Mouse (Mus musculus) right cerebral cortex, adult 18-20 months (tissue): ENCODE data around the gene Casp8ap2.

Experiments
- DNase-seq: peaks from one replicate; pipeline ENCODE4 v3.0.0; 2022; ENCODE audit warnings: mixed read lengths

Casp8ap2 gene

DNA sequence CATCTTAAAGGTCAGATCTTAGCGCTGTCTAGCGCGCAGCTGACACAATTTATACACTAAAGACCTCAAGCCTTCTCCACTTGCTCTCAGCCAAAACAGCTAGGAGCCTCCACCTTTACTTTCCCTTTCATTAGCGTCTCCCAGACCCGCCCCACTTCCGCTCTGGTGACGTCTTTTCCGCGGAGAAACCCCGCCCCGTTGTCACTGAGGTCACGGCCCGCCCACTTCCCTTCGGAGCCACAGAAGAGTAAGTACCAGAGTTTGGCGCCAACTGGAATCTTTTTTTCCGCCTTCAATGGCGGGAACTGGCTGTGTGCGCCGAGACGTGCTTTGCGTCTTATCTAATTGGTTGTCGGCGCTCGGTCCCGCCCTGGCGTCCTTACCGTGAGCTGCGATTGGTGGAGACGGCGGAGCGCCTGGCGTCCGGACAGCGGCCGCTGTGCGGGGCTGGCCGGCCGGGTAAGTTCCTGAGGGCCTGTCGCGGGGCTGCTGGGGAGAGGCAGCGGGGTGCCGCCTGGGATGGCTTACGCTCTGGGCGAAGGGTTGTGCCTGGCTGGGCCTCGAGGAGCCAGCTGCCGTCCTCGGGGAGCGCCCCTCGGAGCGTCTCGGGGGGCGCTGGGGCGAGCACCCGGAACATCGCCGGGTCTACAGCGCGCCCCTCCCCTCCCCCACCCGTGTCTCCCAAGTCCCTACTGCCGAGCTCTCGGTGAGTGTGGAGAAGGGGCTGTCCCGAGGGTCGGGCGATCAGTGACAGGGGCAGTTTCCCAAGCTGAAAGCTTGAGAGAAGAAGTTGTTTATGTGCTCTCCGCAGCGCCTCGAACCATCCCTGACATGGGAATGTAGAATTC is at the start of gene Casp8ap2:
Gene Casp8ap2, plus strand, starts transcription at position 418 of the 848 bp plus-strand sequence.
- peak; percentile 99 for DNase-seq

DNA sequence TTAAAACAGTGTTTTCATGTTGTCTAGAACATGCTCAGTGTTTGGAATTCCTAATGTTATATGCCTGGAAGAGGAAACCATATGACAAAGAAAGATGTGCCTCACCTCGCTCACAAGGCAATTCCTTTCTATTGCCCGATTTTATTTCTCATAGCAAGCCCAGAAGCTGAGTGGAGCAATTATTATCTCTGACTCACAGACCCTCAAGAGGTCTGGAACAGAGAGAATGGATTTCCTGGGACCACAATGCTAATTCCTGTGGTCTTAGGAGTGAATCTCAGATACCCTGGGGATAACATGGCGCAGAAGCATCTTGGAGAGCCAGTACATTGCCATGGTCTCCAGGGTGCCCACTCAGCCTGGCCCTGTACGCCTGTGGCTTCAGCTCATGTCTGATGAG is 46.2 kb upstream of the Casp8ap2 start:
- no peak for DNase-seq

DNA sequence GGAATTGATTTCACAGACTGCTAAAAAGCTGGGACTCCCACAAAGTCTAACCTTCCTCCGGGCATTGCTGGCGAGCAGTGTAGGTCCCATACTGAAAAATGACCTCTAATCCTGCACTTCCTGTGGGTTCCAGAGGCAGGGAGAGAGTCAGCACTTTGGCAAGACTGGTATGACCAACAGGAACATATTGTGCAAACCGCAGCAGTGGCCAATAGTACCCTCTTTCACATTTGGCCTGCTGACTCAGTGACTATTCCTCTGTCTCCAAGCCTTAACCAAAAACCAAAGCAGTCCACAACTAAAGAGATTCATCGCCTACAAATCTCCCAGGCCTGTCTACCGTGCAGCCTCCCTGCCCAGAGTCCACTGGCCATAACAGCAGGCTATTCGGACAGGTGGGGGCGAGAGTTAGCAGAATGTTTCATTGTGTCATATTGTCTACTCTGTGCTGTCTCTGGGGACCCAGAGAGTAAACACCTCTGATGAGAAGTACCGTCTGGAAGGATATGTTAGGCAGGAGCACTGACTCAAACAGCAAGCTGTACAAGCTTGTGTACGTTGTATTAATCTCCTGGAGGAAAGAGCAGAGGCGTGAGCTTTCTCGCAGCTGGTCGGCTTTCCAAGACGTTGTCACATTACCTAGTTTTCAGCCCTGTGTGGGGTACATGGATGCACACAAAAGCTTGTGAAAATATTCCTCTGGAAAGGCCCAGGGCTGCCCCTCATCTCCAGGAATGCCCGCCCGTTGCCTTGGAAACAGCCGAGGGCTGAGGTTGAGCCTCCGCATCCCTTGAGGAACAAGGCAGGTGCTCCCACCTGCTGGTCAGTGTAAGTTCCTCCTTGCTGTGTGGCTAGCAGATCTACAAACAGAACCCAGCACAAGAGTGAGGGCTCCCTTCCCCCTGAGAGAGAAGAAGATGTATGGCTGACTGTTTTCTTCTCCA is 45.0 kb upstream of the Casp8ap2 start:
- DNase-seq = peak; percentile 34

DNA sequence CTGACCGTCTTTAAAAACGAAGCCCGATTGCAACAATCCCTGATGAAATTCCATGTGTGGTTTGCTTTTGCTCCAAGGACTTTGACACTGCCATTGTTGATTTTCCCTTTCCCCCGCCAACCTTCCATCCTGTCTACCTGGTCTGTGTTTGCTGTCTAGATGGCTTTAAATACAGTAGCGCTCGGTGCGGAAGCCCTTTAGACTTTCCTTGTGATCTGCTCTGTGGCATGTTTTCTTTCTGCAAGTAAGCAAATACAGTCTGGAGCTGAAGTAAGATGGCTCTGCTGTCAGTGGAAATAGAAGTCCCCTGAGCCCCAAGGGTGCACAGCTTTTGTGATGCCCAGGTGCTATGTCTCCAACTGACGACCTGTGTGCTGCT is 44.3 kb upstream of the Casp8ap2 start:
- DNase-seq = no peak

DNA sequence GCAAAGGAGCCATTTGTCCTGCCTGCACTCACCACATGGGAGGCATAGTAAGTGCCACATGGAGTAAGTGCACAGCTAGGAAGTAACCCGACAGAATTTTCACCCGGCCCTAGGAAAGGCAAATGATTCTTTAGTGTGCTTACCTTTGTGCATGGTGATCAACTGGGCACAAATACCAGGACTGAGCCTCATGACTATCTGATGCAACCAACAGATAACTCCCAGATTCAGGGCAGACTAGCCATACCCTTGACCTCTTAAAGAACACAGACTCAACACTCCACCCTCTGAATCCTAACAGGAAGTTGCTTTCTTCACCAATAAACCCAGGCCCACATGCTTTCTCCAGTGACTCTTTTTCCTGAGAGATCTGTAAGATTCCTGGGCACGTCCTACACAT is 43.8 kb upstream of the Casp8ap2 start:
- no peak for DNase-seq

DNA sequence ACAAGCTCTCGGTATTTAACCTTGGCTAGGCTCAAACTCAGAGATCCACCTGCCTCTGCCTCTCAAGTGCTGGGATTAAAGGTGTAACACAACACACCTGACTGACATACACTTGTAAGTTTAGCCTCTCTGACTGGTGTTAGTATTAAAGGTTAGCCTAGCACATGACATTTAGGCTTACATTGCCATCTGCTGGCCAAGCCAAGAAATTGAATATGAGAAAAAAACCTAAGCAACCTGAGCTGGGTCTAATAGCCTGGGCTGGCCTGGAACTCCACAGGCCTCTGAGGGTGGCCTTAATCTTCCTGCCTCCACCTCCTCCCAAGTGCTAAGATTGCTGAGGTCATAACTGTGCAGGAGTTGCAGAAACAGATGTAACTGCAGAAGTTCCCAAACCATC is 43.1 kb upstream of the Casp8ap2 start:
- peak; percentile 40 for DNase-seq

DNA sequence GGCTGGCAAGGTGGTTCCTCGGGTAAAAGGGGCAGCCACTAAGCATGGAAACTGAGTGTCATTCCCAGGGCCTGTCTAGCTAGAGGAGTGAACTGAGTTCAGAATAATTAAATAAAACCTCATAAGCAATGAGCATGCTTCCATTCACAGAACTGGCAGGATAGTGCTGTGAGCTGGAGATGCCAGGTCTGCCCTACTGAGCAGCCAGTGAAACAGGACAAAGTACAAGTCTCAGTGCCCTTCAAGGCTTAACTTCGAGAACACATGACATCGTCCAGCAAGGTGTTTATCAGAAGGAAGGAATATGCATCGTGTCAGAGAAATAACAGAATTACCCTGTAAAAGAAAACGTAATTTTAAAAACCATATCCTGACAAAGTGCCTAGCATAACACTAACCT is 41.7 kb upstream of the Casp8ap2 start:
- no peak for DNase-seq

DNA sequence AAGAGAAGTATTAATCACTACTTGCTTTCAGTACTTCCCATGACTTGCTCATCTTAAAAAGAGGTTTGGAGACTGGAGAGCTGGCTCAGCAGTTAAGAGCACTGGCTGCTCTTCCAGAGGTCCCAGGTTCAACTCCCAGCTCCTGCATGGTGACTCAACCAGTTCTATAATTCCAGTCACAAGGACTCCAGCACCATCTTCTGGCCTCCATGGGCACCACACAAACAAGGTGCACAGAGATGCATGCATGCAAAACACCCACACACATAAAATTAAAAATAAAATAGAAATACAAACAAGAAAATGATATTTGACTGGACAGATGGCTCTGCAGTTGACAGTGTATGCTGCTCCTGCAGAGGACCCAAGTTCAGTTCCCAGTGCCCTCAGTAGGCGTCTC is 40.6 kb upstream of the Casp8ap2 start:
- DNase-seq = no peak

DNA sequence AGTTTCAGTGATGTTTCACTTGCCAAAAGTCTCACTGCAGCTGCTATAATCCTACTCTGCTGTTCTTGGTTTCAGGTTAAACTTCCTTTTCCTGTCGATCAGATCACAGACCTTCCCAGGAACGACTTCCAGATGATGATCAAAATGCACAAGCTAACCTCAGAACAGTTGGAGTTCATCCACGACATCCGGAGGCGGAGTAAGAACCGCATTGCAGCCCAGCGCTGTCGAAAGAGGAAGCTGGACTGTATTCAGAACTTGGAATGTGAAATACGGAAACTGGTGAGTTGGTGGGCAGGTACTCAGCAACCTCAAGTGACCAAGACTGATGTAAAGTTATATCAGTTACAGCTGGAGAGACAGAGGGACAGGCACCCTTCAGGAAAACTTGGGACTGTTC is 40.1 kb upstream of the Casp8ap2 start:
- no peak for DNase-seq

DNA sequence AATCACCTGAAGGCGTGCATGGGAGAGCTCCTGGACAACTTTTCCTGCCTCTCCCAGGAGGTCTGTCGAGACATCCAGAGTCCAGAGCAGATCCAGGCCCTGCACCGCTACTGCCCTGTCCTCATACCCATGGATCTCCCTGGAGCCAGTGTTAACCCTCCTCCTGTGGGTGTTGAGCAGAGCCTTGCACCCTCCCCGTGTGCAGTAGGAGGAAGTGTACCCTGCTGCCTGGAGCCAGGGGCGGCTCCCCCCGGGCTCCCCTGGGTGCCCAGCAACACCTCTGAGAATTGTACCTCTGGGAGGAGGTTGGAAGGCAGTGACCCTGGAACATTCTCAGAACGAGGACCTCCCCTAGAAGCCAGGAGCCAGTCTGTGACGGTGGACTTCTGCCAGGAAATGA is 35.4 kb upstream of the Casp8ap2 start:
- DNase-seq = no peak

DNA sequence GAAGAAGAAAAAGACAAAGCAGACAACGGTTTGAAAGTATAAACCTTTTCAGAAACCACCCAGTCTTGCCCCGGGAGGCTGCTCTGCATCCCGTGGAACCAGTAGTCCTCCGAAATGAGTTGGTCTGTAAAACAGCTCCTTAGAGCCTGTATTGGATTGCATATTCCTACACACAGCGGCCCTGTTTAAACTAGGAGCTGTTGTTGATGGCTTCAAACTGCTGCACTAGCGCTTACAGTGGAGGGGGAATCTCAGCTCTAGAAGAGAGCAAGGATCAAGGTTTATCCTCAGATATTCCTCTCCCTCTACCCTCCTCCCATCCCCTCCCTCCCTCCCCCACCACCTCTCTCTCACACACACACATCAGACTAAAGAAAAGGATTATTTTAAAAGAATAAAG is 31.1 kb upstream of the Casp8ap2 start:
- DNase-seq = no peak

DNA sequence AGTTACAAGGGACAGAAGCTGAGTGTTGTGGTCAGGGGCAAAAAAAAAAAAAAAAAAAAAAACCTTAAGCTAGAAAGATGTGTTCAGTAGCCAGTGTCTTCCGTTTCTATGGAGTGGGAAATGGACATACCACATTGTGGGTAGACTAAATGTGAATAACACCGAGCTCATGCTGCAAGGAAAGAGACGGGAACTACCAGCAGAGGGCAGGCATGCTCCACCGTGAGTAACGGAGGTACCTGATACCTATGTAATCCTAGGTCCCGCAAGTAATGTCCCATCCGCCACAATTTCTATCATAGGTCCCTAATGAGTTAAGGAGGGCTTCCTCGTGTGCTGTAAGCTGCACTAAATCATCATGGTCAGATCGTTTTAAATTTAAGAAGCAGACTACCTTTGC is 28.7 kb upstream of the Casp8ap2 start:
- no peak for DNase-seq

DNA sequence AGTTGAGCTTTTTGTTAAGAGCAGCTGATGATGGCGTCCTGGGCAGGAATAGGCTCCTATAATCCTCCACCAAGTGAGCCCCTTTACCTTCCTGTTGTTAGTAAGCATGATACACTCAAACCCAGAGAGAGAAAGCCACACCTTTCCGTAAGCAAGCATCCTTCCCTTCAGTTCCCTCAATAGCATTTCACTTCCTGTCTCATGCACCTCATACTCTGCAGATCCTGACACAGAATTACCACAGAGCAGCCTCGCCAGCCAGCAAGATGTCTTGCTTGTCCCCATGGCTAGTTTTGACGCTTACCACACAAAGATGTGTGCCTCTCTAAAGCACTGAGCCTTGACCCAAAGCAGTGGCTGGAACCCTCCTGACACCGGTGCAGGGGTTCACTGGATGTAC is 27.7 kb upstream of the Casp8ap2 start:
- DNase-seq = no peak

DNA sequence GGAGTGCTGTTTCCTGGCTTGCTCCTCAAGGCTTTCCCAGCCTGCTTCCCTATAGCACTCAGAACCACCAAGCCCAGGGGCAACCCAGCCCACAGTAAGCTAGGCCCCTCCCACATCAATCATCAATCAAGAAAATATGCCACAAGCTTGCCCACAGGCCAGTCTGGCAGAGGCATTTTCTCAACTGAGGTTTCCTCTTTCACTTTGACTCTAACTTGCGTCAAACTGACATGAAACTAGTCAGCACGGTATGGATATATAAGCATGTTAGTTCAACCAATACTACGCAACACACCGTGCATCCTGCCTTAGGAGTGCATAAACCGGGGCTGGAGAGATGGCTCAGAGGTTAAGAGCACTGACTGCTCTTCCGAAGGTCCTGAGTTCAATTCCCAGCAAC is 27.0 kb upstream of the Casp8ap2 start:
- DNase-seq = no peak

DNA sequence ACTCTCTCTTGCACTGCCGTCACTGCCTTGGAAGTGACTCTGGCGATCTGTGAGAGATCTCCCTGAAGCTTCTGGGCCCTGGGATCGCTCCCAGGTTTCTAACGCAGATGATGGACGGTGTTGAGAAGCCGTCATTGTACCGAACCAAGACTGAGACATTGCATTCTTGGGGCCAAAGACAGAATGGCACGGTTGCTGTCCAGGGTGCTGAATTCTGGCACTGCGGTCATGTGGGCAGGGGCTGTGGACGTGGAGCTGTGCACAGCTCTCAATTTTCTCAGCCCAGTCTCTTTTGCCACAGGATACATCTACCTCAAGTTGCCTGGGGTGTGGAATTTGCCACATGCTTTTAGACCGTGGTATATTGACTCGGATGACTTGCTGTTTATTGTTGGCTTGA is 14.1 kb upstream of the Casp8ap2 start:
- DNase-seq = no peak

DNA sequence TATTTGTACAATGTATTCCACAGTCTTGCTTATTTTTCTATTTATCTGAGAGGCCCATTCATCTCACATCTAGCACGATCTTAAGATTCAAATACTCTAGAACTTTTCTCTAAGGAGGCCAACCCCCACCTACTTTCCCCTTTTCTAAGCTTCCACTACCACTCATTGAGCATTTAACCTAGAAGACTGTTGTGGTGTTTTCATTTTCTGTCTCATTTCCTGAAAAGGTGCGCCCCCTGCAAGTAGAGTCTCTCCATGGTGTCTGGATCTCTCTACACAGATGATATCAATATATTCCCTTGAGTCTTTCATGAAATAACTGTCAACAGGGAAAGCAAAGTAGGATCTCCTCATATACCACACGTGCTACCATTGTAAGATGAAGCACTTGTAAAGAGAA is 12.6 kb upstream of the Casp8ap2 start, which contains the start of gene Gja10:
Gene Gja10, minus strand, starts transcription at position 101 of the 400 bp plus-strand sequence.
- DNase-seq = no peak

DNA sequence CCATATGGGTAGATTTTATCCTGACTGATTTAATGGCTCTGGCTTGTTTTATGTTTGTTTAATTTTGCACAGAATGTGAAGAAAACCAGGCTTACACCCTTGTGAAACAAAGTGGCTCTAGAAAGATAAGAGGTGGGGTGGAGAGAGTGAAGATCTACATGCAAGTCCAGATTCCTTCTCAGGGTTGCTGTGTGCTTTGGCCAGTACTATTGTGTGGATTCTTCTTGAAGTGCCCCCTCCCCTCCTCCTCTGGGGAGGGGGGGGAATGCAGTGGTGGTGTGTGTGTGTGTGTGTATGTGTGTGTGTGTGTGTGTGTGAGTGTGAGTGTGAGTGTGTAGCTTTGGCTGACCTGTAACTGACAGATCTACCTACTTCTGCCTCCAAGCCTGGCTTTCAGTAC is 6.4 kb downstream of the Casp8ap2 start:
- DNase-seq = no peak

DNA sequence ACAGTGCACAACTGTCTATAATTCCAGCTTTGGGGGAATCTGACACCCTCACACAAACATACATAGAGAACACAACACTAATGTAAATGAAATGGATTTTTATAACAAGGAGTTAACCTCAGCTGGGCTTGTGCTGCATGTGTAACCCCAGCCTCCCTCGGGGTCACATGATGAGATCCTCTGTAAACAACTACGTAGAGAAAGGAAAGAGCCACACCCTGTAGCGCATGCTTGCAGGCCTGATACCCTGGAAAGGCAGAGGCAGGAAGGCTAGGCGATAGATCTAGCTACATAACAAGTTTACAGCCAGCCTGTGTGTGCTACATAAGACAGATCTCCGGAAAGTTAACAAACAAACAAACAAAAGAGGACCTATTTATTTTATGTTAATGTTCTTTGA is 36.4 kb downstream of the Casp8ap2 start:
- no peak for DNase-seq

DNA sequence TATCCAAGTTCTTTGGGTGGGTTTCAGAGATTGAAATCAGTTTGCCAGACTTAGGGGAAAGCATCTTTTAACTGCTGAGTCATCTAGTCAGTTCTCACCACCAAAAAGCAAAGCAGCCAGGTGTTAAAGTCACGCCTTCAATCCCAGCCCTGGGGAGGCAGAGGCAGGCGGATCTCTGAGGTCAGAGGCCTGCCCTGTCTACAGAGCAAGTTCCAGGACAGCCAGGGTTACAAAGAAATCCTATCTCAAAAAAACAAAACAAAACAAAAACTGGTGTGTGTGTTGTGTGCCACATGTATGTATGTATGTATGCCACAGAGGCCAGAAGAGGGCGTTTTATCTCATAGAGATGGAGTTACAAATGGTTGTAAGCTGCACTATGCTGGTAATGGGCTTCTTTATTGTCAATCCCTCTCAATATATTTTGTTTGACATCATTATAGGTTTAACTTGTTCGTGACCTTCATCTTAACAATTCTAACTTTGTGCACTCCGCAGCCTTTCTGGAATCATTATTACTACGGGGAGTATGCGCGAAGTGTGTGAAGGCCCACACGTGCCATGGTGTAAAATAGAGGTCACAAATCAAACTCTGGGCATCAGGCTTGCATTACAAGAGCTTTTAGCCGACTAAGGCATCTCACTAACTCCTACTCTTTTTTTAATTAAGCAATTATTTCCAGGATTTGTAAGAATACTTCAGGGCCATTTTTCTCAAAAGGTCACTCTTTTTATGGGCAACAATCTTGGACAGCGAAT is 41.1 kb downstream of the Casp8ap2 start:
- no peak for DNase-seq

DNA sequence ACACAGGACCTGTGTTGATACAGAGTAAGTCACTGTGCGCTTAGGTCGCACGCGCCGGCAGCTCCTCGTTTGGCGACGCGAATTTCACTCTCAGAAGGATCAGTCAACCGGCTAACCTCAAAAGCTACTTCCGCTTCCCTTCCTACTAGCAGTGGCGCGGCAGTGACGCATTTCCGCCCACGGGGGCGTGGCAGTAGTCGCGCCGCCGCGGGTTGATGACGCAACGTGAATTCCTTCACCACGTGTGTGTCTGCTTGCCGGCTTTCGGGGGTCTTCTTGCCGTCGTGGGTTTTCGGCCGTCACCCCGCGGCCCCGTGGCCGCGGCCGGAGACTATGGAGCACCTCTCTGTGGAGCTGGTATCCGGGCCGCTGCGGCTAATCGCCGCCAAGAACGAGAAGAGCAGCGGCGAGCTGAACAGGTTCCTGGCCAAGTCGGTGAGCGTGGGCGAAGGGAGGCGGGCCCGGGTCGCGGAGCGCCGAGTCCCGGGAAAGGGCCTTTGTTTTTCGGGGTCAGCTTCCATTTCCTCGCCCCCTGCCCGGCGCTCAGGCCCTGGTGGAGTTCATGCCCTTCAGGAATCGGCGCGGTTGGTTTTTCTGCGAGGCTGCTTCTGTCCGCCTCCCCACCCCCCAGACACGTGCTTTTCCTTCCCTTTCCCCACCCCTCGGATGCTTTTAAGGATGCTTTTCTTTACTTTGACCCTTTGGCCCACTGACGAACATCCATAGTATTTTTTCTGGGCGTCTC is 41.8 kb downstream of the Casp8ap2 start, which contains the start of gene Mdn1:
Gene Mdn1, plus strand, starts transcription at position 202 of the 745 bp plus-strand sequence.
- peak; percentile 96 for DNase-seq

DNA sequence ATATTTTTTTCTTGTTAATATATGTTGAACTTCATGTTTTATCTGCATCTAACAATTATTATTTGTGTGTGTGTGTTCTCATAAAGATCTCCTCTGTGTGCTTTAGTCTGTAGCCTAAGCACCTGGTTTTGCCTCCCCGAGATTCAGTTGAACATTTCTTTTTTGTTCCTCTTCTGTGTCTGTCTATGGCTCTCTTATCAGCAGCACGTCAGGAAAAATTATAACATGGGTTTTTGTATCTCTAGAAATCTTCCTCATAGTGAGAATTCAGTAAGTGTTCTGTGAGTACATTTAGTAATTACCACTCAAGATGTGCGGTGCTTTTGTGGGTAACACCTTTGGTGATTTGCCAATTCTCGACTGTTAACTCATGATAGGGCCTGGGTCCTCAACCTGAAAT is 50.6 kb downstream of the Casp8ap2 start:
- no peak for DNase-seq

DNA sequence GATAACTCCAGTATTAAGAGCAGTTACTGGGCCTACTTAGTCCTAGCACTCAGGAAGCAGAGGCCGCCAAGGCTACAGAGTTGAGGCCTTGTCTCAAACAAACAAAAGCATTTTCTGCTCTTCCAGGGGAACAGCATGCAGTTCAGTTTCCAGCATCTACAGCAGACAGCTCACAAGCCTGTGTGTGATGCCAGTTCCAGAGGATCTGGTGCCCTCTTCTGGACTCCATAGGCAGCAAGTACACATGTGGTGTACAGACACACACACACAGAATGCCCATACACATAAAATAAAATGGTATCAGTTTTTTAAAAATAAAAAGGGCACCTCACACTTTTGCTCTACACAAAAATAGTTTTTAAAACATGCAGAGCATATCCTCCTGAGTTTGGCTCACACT is 53.0 kb downstream of the Casp8ap2 start:
- no peak for DNase-seq
